Mouse (Mus musculus) MEL-GATA-1-ER (cell line): ENCODE results near the gene Edn2.

Experiments
- DNase-seq: peaks from one replicate; pipeline ENCODE4 v3.0.0-alpha.2; 2012; ENCODE audit warnings: low read depth; ENCODE audit errors: extremely low read depth

Edn2 gene

GRCm38 (mm10) chr4:120200551-120201266 lies 39.7 kb downstream of the Edn2 start:
- no peak for DNase-seq

GRCm38 (mm10) chr4:120204357-120204942 lies 43.4 kb downstream of the Edn2 start:
- DNase-seq, result no peak

- DNase-seq, result no peak
Measured at GRCm38 (mm10) chr4:120206471-120206891, 45.5 kb downstream of the Edn2 start.

GRCm38 (mm10) chr4:120212080-120212479 lies 51.1 kb downstream of the Edn2 start:
- no peak for DNase-seq

- DNase-seq, result no peak
Measured at GRCm38 (mm10) chr4:120212812-120213211, 51.8 kb downstream of the Edn2 start.

GRCm38 (mm10) chr4:120215915-120216591 lies 55.0 kb downstream of the Edn2 start:
- no peak for DNase-seq

GRCm38 (mm10) chr4:120216883-120217282 lies 55.9 kb downstream of the Edn2 start:
- no peak for DNase-seq
